Mouse (Mus musculus) hematopoietic stem cell, adult 5-6 weeks (primary cell): Measurements from ENCODE around the gene Arpc1b. TPM values are rescaled to one million over a fixed set of nuclear protein-coding genes. Genes with fewer than 3 reads are reported as not detected.
"Not testable (repeated sequence)": the region's sequence is repeated elsewhere in the genome, so short reads cannot be mapped to it uniquely, and the experiment has no call there.

Experiments used
- ATAC-seq, 2 experiments: fragments of 125-278 bp in 1 of 2; replicated peaks in 1 of 2; 2 replicates each; pipeline ENCODE4 v1.8.0; 2016 to 2017; ENCODE audit warnings: inconsistent platforms in 2 of 2, mild to moderate bottlenecking in 2 of 2, moderate number of reproducible peaks in 2 of 2, low read depth in 1 of 2, moderate TSS enrichment in 1 of 2; ENCODE audit not compliant: low FRiP score in 2 of 2, poor library complexity in 2 of 2, severe bottlenecking in 2 of 2, insufficient read depth in 1 of 2, low TSS enrichment in 1 of 2
- total RNA-seq: library from RNA; stranded (forward); fragments of 172-1452, 232-1000 nt; gene quantifications from 2 replicates; pipeline ENCODE4 v1.2.3, GENCODE M21; 2017

The Arpc1b gene
- total RNA-seq = 124 and 175 TPM in 2 replicates

DNA sequence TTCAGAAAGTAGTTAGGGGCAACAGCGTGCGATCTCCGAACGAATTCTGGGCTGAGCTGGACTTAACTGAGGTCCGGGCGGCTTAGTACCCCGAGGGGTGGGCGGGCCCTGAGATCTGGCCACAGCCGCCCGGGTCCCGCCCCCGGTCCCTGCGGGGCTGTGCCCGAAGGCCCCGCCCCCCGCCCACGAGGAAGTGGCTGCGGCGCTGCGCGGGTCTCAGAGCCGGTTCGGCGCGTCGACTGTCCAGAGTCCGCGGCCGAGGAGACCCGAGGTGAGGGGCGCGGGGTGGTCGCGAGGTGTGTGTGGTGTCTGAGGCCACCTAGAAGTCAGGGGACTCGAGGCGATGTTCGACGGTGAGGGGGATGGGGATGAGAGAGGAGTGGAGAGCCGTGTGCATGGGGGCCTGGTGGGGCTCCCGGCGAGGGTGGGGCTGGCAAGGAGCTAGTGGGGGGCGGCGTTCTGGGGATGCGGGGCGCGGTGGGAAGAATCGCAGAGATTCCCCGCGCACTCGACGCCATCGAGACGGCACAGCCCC, at the start of gene Arpc1b:
TSS of gene Arpc1b (plus strand) at position 145 of the 535 bp plus-strand sequence.
- peak; percentile 34 to 50 for ATAC-seq

DNA sequence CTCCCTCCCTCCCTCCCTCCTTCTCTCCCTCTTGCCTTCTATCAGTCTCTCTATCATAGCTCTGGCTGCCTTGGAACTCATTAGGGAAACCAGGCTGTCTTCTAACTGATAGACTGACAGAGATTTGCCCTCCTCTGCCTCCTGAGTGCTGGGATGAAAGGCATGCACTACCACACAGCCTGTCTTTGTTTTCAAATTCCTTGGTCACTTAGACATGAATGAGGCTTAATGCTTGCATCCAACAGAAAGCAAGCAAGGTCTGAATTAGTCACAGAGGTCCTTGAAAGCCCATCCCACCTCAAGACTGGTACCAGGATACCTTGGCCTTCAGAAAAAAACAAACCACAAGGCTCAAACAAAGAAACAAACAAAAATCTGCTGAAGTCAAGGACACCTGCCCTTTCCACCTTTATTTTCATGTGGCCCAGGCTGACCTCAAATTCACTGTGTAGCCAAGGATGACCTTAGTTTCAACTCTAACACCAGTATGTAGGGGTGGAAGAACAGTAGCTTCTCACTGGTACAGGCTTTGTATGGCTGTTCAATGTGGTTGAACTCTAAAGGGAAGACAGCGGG, 49.2 kb upstream of the Arpc1b start:
- no peak for ATAC-seq

DNA sequence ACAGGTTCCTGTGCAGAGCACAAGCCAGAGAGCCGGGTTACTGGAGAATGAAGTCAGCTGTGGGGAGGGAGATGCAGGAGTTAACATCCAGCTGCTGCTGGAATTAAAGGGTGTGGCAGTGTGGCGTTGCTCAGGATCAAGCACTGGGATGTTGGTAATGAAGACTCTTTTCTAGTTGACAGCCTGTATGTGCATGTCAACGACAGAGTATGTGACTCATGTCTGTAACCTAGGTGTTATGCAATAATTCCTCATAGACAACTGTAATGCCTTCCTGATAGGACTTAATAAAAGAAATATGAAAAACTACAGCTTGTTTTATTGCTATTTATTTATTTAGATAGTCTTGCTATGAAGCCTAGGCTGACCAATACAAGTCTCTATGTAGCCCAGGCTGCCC, 45.2 kb upstream of the Arpc1b start:
- no peak for ATAC-seq

DNA sequence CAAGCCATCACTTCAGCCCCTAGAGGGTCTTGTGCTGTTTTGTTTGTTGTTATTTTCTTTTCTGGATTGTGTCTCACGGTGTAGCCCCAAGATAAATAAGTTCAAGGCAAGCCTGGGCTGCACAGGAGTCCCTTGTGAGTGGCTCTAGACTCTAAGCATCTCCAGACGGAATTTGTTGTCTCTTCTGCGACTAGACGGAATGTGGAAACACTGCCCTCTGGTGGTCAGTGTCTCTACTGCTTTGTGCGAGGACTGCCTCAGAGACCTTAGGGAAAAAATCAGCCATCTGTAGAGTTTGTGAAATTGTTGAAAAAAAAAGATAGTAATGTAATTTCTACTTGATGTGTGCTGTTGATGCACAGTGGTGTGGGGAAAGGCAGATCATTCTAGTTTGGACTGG, 44.3 kb upstream of the Arpc1b start:
- ATAC-seq = peak; percentile 58 to 75; a peak in 2 of 4 replicates

- ATAC-seq = no peak
Measured at GRCm38 (mm10) chr5:145071342-145071741, 42.7 kb upstream of the Arpc1b start.

- no peak for ATAC-seq
Measured at GRCm38 (mm10) chr5:145075081-145075480, 38.9 kb upstream of the Arpc1b start.

- no peak for ATAC-seq
Measured at GRCm38 (mm10) chr5:145081866-145082613, 32.0 kb upstream of the Arpc1b start.

- not testable (repeated sequence) for ATAC-seq
Measured at GRCm38 (mm10) chr5:145083201-145083600, 30.8 kb upstream of the Arpc1b start.

- peak; percentile 93 to 97 for ATAC-seq
Measured at GRCm38 (mm10) chr5:145083632-145084451, 30.2 kb upstream of the Arpc1b start, which contains the start of the genes Arpc1a and Kpna7. TSS of gene Arpc1a (plus strand) at chr5:145083830. TSS of gene Kpna7 (minus strand) at chr5:145084030.

- no peak for ATAC-seq
Measured at GRCm38 (mm10) chr5:145084822-145085221, 29.2 kb upstream of the Arpc1b start.

DNA sequence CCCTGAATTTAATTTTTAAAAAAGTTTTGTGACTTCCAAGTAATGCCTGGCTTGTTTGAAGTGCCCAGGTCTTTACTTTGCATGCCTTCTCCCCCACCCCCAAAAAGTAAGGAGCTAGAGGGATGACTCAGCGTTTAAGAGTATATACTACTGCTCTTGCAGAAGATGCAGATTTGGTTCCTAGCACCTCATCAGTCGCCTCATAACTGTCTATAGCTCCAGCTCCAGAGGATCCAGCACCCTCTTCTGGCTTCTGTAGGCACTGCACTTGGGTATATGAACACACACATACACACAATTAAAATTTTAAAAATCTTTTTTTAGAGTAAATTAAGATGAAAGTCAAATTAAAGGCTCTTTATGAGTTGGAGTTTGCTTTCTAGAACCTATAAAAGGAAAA, 25.8 kb upstream of the Arpc1b start:
- no peak for ATAC-seq

DNA sequence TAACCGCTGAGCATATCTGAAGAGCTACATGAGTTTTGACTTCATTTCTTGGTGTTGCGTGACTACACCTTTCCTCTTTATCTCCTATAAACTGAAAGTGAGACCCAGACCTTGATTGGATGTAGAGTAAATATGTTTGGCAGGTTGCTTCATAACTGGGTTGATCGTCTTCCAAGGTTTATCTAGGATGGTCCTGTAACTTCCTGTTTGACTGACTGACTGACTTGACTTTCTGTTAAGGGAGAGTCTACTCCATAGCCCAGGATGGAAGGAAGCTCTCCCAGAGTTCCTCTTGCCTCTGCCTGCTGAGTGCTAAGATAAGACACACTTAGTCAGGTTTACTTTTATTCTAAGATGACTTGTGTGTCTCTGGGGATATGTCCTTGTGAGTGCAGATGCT, 24.1 kb upstream of the Arpc1b start:
- no peak for ATAC-seq

GRCm38 (mm10) chr5:145096195-145096594, 17.8 kb upstream of the Arpc1b start:
- ATAC-seq = no peak

DNA sequence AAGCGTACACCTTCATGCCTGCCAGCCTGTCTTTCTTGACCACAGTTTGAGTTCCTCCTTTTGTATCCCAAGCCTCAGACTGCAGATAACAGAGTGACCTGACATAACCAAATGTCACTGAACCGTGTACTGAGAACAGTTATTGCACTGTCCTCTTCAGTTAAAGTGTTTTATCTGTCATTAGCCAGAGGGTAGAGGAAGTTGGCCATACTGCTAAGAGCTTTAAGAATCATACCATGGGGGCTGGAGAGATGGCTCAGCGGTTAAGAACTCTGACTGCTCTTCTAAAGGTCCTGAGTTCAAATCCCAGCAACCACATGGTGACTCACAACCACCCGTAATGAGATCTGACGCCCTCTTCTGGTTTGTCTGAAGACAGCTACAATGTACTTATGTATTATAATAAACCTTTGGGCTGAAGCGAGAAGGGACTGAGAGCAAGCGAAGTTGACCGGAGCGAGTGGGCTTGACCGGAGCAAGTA, 15.6 kb upstream of the Arpc1b start:
- ATAC-seq = peak; percentile 43 to 64

DNA sequence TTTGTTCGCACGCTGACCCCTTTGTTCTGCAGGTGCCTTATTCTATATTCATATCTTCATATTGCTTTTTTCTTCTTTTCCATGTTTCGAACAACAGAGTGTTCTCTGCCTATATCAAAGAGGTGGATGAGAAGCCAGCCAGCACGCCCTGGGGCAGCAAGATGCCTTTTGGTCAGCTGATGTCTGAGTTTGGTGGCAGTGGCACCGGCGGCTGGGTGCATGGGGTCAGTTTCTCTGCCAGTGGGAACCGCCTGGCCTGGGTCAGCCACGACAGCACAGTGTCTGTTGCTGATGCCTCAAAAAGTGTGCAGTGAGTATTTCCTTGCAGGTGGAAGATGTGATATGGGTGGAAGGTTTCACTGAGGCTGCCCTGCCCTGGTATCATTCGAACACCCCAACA, 13.1 kb upstream of the Arpc1b start:
- ATAC-seq = no peak

GRCm38 (mm10) chr5:145101451-145101850, 12.6 kb upstream of the Arpc1b start:
- ATAC-seq = not testable (repeated sequence)

GRCm38 (mm10) chr5:145102706-145103105, 11.3 kb upstream of the Arpc1b start:
- no peak for ATAC-seq

GRCm38 (mm10) chr5:145104328-145104727, 9.7 kb upstream of the Arpc1b start:
- no peak for ATAC-seq
